Mouse (Mus musculus): ENCODE data around the gene Tmc6. TPM values are rescaled to one million over a fixed set of nuclear protein-coding genes. Genes with fewer than 3 reads are reported as not detected.
A peak's percentile ranks its signal among the peaks of the same experiment; 100 is the strongest.

Tmc6 gene
- polyA plus RNA-seq, 1 experiment from 2014 or later: 50.5 TPM

DNA sequence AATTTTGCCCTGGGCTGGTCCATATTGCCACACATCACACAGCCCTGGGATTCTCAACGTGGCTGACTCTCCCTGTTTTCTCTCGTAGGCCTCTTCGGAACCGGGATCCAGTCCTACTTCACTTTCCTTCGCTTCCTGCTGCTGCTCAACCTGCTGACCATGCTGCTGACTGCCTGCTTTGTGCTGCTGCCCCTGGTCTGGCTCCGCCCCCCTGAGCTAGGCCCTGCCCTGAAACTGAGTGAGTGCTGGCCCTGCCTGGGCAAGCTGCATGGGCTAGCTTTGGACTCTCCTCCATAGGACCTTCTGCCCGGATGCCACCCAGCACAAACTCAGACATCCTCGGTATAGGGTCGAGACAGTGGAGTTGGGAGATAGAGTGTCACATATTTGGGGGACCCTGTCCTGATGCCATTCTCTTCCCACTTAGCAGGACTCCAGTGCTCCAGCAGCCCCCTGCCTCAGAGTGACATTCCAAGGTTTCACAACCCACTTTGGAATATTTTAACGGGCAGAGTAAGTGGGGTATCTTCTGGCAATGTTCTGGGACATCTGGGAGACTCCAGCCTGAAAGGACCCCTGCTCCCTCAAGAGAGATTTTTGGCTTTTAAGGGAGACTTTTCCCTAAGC is 1.8 kb upstream of the Tmc6 start:
- H3K4me3 ChIP-seq (ENCODE audit: low read length): peak overlapping the region; percentile 41
- WGBS: 42% methylated on average over 10 of the region's 10 CpGs
- no peaks in the 10 kb centered on the region for H3K36me3 ChIP-seq (ENCODE audit: insufficient read depth, low read length)
- peak overlapping the region; percentile 70 for H3K9ac ChIP-seq (replicated peaks; ENCODE audit: low read length)
- H3K4me2 ChIP-seq (replicated peaks; ENCODE audit: low read depth, low read length): peak overlapping the region; percentile 62
- no peak overlapping the region for H3K27ac ChIP-seq (ENCODE audit: low read length)
- peaks cover 39% of the 10 kb centered on the region for H3K4me1 ChIP-seq (ENCODE audit: insufficient read depth, low read length)
- no peaks in the 10 kb centered on the region for H3K27me3 ChIP-seq (ENCODE audit: insufficient read depth, low read length)
- no peaks in the 10 kb centered on the region for H3K9me3 ChIP-seq (ENCODE audit: low read length)
- no peak for ATAC-seq (ENCODE audit: low FRiP score, low TSS enrichment)

DNA sequence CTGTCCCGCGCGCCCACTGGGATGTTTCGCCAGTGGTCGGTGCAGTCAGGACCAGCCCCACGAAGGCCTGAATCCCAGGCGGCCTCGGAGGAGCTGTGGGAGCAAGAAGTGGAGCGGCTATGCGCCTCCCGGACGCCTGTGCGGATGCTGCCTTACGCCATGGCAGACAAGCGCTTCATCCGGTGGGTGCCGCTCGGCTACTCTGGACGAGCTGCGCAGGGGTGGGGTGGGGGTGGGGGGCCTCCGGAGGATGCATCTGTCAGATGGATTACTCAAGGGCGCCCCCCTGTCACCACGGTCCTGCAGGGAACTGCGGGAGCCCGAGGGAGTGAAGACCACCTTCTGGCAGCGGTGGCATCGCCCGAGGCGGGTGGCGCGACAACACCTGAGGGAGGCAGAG is 1.1 kb upstream of the Tmc6 start:
- WGBS: 3% methylated on average over 31 of the region's 31 CpGs
- no peaks in the 10 kb centered on the region for H3K9me3 ChIP-seq (ENCODE audit: low read length)
- ATAC-seq (ENCODE audit: low FRiP score, low TSS enrichment): no peak

DNA sequence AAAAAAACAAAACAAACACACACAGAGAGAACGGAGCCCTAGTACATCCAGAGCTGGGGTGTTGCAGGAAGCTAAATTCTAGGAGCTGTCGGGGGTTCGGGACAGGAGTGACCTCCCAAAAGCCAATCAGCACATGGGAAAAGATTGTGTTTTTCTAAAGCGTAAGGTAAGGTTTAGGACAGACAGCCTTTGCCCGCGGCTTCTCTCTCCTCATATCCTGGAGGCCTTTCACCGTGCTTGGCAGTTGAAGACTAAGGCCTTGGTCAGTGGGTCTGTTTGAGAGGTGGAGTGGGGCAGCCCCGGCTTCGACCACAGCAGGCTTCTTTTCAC is 672 bp upstream of the Tmc6 start:
- Histone ChIP-seq H3K4me3 (ENCODE audit: low read length) (peak overlapping the region; percentile 41), H3K27ac (ENCODE audit: low read length) (peak overlapping the region; percentile 67; the same call in 1 of the 2 replicates), H3K9ac (replicated peaks; ENCODE audit: low read length) (peak overlapping the region; percentile 70), H3K4me1 (ENCODE audit: insufficient read depth, low read length) (peaks cover 46% of the 10 kb centered on the region), H3K4me2 (replicated peaks; ENCODE audit: low read depth, low read length) (peak overlapping the region; percentile 62), H3K27me3 (ENCODE audit: insufficient read depth, low read length) (no peaks in the 10 kb centered on the region), H3K36me3 (ENCODE audit: insufficient read depth, low read length) (no peaks in the 10 kb centered on the region), H3K9me3 (ENCODE audit: low read length) (no peaks in the 10 kb centered on the region)
- WGBS: 55% methylated on average over 9 of the region's 9 CpGs
- no peak for ATAC-seq (ENCODE audit: low FRiP score, low TSS enrichment)

More for the DNA sequence above, 1.1 kb upstream of the Tmc6 start:
- Histone ChIP-seq H3K4me2 (replicated peaks; ENCODE audit: low read depth, low read length) (peak overlapping the region; percentile 62), H3K27me3 (ENCODE audit: insufficient read depth, low read length) (no peaks in the 10 kb centered on the region), H3K27ac (ENCODE audit: low read length) (peak overlapping the region; percentile 67; the same call in 1 of the 2 replicates), H3K36me3 (ENCODE audit: insufficient read depth, low read length) (no peaks in the 10 kb centered on the region), H3K4me1 (ENCODE audit: insufficient read depth, low read length) (peaks cover 46% of the 10 kb centered on the region), H3K4me3 (ENCODE audit: low read length) (peak overlapping the region; percentile 41), H3K9ac (replicated peaks; ENCODE audit: low read length) (peak overlapping the region; percentile 70)

DNA sequence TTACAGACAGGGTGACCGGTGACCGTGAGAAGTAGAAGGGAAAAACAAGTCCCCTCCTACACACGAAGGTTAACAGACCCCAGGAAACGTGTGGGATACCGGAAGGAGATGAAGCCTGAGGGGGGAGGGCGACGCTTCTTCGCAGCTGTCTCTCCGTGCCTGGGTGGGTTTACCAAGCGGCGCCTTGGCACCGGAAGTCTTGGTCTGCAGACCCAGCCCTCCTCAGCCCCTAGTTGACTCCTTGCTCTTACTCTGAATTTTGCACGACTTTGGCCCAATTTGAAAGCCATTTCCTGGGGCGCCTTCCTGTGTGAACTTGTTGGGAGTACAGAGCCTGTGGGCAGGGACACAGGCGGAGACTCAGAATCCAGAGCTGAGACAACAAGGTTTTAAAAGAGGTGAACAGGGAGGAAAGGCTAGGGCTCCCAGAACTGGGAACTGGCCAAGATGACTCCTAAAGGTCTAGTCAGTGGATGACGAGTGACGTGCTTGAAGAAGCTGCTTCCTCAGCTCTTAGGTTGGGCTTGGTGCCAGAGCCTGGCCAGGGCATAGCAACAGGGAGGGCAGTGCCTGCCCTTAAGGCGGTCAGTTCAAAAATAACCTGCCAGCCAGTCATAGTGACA is 688 bp downstream of the Tmc6 start:
- H3K9ac ChIP-seq (replicated peaks; ENCODE audit: low read length): peak overlapping the region; percentile 54
- peak overlapping the region; percentile 65 for H3K4me3 ChIP-seq (ENCODE audit: low read length)
- no peaks in the 10 kb centered on the region for H3K36me3 ChIP-seq (ENCODE audit: insufficient read depth, low read length)
- H3K4me1 ChIP-seq (ENCODE audit: insufficient read depth, low read length): peaks cover 46% of the 10 kb centered on the region
- H3K27ac ChIP-seq (ENCODE audit: low read length): peak overlapping the region; percentile 89
- H3K4me2 ChIP-seq (replicated peaks; ENCODE audit: low read depth, low read length): peak overlapping the region; percentile 97
- no peak for ATAC-seq (ENCODE audit: low FRiP score, low TSS enrichment)
- H3K27me3 ChIP-seq (ENCODE audit: insufficient read depth, low read length): no peaks in the 10 kb centered on the region
- H3K9me3 ChIP-seq (ENCODE audit: low read length): no peaks in the 10 kb centered on the region
- WGBS: 12% methylated on average over 18 of the region's 18 CpGs

DNA sequence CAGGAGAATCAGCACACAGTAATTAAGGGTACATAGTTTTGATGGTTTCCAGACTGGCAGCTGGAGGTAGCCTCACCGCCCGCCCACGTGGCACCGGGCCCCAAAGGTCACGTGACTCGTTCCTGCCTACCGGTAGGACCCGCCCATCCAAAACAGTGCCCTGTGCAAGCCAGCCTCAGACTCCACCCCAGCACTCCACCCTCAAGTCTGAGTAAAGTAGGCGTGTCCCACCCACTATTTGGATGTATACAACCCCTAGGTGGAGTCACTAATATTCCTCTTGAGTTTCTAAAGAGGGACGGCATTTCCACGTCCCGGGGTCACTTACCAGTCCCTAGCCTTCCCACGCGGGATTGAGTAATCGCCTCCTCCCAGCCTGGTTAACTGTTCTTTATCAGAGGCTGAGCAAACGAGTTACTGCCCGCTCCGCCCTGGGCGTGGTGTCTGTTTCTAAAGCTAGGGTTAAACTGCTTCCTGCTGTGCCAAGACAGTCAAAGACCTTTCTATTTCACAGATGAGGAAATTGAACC is 1.4 kb downstream of the Tmc6 start:
- WGBS: under 1% methylated on average over 19 of the region's 19 CpGs
- peak overlapping the region; percentile 85 for H3K9ac ChIP-seq (replicated peaks; ENCODE audit: low read length)
- no peaks in the 10 kb centered on the region for H3K27me3 ChIP-seq (ENCODE audit: insufficient read depth, low read length)
- H3K36me3 ChIP-seq (ENCODE audit: insufficient read depth, low read length): peaks cover under 1% of the 10 kb centered on the region; the same call in 1 of the 2 replicates
- no peaks in the 10 kb centered on the region for H3K9me3 ChIP-seq (ENCODE audit: low read length)
- peak overlapping the region; percentile 97 for H3K4me2 ChIP-seq (replicated peaks; ENCODE audit: low read depth, low read length)
- peak overlapping the region; percentile 65 for H3K4me3 ChIP-seq (ENCODE audit: low read length)
- peaks cover 46% of the 10 kb centered on the region for H3K4me1 ChIP-seq (ENCODE audit: insufficient read depth, low read length)
- H3K27ac ChIP-seq (ENCODE audit: low read length): peak overlapping the region; percentile 89
- peak; percentile 71 for ATAC-seq (ENCODE audit: low FRiP score, low TSS enrichment)

DNA sequence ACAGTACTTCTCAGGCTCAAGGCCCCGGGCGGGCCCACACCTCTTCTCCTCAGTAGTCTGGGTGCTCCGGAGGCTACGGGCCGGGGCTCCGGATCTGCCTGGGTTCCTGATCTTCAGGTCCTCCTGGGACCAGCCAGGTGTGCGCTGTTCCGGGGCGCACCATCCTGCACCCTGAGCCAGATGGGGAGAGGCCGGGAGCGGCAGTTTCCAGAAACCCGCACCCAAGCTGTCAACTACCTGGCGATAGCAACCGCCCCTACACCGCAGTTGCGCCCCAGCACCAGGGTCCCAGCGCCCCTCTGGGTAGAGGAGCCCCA is 1.8 kb downstream of the Tmc6 start:
- H3K27me3 ChIP-seq (ENCODE audit: insufficient read depth, low read length): no peaks in the 10 kb centered on the region
- H3K4me2 ChIP-seq (replicated peaks; ENCODE audit: low read depth, low read length): peak overlapping the region; percentile 97
- peak overlapping the region; percentile 85 for H3K9ac ChIP-seq (replicated peaks; ENCODE audit: low read length)
- H3K27ac ChIP-seq (ENCODE audit: low read length): peak overlapping the region; percentile 89
- peak overlapping the region; percentile 65 for H3K4me3 ChIP-seq (ENCODE audit: low read length)
- peaks cover 46% of the 10 kb centered on the region for H3K4me1 ChIP-seq (ENCODE audit: insufficient read depth, low read length)
- under 1% methylated on average over 17 of the region's 17 CpGs for WGBS
- no peaks in the 10 kb centered on the region for H3K9me3 ChIP-seq (ENCODE audit: low read length)
- ATAC-seq (ENCODE audit: low FRiP score, low TSS enrichment): peak; percentile 17; the same call in 1 of the 2 replicates
- H3K36me3 ChIP-seq (ENCODE audit: insufficient read depth, low read length): peaks cover 5% of the 10 kb centered on the region

DNA sequence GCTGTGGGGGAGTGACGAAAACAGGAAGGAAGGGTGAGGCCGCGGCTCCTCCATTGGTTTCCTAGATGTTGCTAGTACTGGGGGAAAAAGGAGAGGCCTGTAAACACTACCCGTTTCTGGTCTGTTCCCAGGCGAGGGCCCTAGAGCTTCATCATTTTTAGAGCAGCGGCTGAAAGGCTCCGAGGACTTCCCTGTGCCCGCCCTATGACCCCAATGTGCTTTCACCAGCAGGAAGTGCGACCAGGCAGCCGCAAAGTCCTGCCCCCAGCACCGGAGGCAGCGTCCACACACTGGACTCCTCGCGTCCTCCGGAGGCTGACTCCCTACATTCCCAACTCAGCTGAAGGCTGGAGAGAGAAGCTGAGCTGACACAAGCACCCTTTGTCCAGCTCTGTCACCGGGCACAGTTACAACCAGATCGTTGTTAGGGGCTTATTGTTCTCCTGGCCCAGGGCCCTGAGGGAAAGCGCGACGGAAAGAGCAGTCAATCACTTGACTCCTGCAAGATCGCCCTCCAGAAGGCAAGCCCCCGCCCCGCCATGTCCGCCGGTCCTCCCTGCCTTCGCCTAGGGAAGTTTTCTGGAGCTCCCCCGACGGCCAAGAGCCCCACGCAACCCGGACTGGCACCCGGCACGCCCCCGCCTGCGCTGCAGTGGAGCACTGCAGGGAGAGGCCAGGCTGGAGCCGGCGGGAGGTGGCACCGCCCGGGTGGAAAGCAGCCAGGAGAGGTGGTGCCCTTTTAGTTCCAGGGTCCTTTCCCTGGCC is 2.4 kb downstream of the Tmc6 start:
- H3K9ac ChIP-seq (replicated peaks; ENCODE audit: low read length): peak overlapping the region; percentile 85
- H3K36me3 ChIP-seq (ENCODE audit: insufficient read depth, low read length): peaks cover 10% of the 10 kb centered on the region
- H3K4me2 ChIP-seq (replicated peaks; ENCODE audit: low read depth, low read length): peak overlapping the region; percentile 97
- WGBS: under 1% methylated on average over 38 of the region's 38 CpGs
- H3K9me3 ChIP-seq (ENCODE audit: low read length): no peaks in the 10 kb centered on the region
- peak overlapping the region; percentile 65 for H3K4me3 ChIP-seq (ENCODE audit: low read length)
- H3K27ac ChIP-seq (ENCODE audit: low read length): peak overlapping the region; percentile 89
- peak; percentile 43 for ATAC-seq (ENCODE audit: low FRiP score, low TSS enrichment)
- peaks cover 46% of the 10 kb centered on the region for H3K4me1 ChIP-seq (ENCODE audit: insufficient read depth, low read length)
- H3K27me3 ChIP-seq (ENCODE audit: insufficient read depth, low read length): no peaks in the 10 kb centered on the region

DNA sequence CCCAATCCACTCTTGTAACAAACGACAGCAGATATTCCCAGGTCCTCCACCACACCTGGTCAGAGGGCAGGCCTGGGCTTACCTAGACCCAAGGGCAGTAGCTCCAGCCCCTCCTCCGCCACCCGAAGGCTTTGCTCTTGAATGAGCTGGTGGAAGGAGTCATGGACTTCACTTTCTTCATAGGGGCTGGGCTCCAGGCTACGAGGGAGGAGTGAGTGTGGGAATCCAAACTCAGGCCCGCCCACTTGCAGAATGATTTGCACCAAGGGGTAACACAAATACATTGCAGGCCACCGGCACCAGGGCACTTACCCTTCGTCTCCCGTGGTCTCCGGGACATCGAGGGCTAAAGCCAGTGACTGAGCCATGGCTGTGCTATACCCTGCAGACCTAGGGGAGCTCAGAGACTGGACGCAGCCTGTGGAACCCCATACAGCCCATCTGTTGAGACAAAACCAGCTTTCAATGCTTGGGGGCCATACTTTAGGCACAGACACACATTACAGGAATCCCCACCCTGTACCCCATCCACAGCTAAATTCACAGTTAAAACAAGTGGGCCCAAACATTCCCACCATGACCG is 3.1 kb downstream of the Tmc6 start:
- peak; percentile 9; the same call in 1 of the 2 replicates for ATAC-seq (ENCODE audit: low FRiP score, low TSS enrichment)
- WGBS: 23% methylated on average over 12 of the region's 12 CpGs
- Histone ChIP-seq H3K9ac (replicated peaks; ENCODE audit: low read length) (peak overlapping the region; percentile 85), H3K9me3 (ENCODE audit: low read length) (no peaks in the 10 kb centered on the region), H3K27me3 (ENCODE audit: insufficient read depth, low read length) (no peaks in the 10 kb centered on the region), H3K4me2 (replicated peaks; ENCODE audit: low read depth, low read length) (peak overlapping the region; percentile 97), H3K36me3 (ENCODE audit: insufficient read depth, low read length) (peaks cover 12% of the 10 kb centered on the region), H3K27ac (ENCODE audit: low read length) (peak overlapping the region; percentile 89), H3K4me1 (ENCODE audit: insufficient read depth, low read length) (peaks cover 46% of the 10 kb centered on the region), H3K4me3 (ENCODE audit: low read length) (peak overlapping the region; percentile 65)

DNA sequence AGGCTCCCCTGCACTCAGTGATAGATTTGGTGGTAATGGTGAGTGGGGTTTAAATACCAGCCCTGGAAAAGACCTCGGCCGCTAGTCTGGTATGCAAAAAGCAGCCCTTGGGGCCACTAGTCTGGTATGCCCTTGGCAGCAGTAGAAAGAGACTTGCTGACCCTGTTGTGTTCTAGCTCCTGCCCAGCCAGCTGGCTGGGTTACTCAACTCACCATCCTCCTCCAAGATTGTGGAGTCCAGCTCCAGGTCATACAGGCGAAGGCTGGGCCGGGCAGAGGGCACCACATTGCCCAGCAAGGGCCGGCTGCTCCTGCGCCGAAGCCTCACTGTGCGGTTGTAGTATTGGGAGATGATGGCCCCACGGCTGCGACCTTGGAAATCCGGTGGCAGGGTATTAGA is 4.0 kb downstream of the Tmc6 start:
- no peak overlapping the region for H3K4me3 ChIP-seq (ENCODE audit: low read length)
- no peaks in the 10 kb centered on the region for H3K9me3 ChIP-seq (ENCODE audit: low read length)
- peaks cover 17% of the 10 kb centered on the region for H3K36me3 ChIP-seq (ENCODE audit: insufficient read depth, low read length)
- no peak overlapping the region for H3K9ac ChIP-seq (replicated peaks; ENCODE audit: low read length)
- WGBS: 95% methylated on average over 11 of the region's 11 CpGs
- ATAC-seq (ENCODE audit: low FRiP score, low TSS enrichment): no peak
- no peak overlapping the region for H3K27ac ChIP-seq (ENCODE audit: low read length)
- no peak overlapping the region for H3K4me2 ChIP-seq (replicated peaks; ENCODE audit: low read depth, low read length)
- H3K4me1 ChIP-seq (ENCODE audit: insufficient read depth, low read length): peaks cover 40% of the 10 kb centered on the region
- H3K27me3 ChIP-seq (ENCODE audit: insufficient read depth, low read length): no peaks in the 10 kb centered on the region

All from kidney, embryonic 16.5 days (tissue).